In genomic region chr14:78796796-78797195, GRCm38 (mm10) we compare ENCODE assay signal across 13 mouse cellular contexts.
"Had no signal": no experiment of that assay in that cellular context is flagged by ENCODE, and none has a peak within 500 bp of the region (broad histone marks: within the 10 kb centered on the region; RNA-seq: fewer than 3 reads in every experiment).

No protein-coding gene starts in this region.

- DNase-seq: kidney, adult 8-10 months; kidney, postnatal 10 days; kidney, postnatal 36 days; layer of hippocampus, postnatal 36 days; liver, embryonic 13.5 days; lung, adult 2 months; lung, postnatal 14 days; lung, postnatal 4 days; midbrain, embryonic 14.5 days; right cerebral cortex, postnatal 25 days; spleen, adult 18-20 months; thymus, adult 18-20 months; thymus, postnatal 36 days had no signal
